Mouse (Mus musculus) lung, postnatal 0 days (tissue): Measurements from ENCODE around the gene Eef2k.

ENCODE experiments used
- CTCF ChIP-seq: IDR thresholded peaks from 2 replicates; pipeline ENCODE4 v1.5.1; 2016; ENCODE audit warnings: antibody characterized with exemption, mild to moderate bottlenecking
- EP300 ChIP-seq: IDR thresholded peaks from 2 replicates; pipeline ENCODE4 v1.6.1; 2016; ENCODE audit warnings: antibody characterized with exemption, mild to moderate bottlenecking, control low read depth

- TF ChIP-seq EP300, result no peak
- no peak for TF ChIP-seq CTCF
Measured at GRCm38 (mm10) chr7:120848831-120849512, 6.3 kb downstream of the Eef2k start.
